Mouse (Mus musculus) bone marrow macrophage, adult 2 months (primary cell): ENCODE measurements around the gene Mipol1.

ENCODE experiments used
- CTCF ChIP-seq: IDR thresholded peaks from 2 replicates; pipeline ENCODE4 v1.5.1; 2012; ENCODE audit warnings: low read depth, mild to moderate bottlenecking, low read length, moderate library complexity
- POLR2A ChIP-seq: IDR thresholded peaks from 2 replicates; pipeline ENCODE4 v1.6.1; 2012; ENCODE audit warnings: mild to moderate bottlenecking, low read depth, low read length, borderline replicate concordance

DNA sequence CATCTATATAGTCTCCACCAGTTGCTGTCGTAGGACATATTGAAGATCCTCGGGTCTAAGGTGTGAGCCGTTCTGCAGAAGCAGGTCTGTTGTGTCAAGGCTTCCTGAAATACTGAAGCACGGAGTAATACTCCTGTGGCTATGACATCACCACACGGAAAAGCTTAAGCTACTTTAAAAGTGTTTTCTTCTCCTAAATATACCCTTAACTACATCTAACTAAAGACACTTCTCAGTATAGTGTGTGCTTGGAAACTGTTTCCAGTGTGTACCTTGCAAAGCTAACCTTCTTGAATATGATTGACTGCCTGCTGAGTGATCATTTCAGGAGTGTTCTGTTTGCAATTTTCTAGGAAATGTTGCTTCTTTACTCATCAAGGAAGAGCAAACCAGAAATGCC lies 281.3 kb downstream of the Mipol1 start:
- TF ChIP-seq POLR2A (no peak), CTCF (no peak)
